Mouse (Mus musculus): ENCODE data around the gene Meis3. TPM values are rescaled to one million over a fixed set of nuclear protein-coding genes. Genes with fewer than 3 reads are reported as not detected.

Gene Meis3
- polyA plus RNA-seq, 1 experiment = 83.7 TPM

- DNase-seq (ENCODE audit: extremely low spot score in 1 of 2, low spot score in 1 of 2) = no peak
Observed at GRCm38 (mm10) chr7:16156105-16156714, 18.7 kb upstream of the Meis3 start.

GRCm38 (mm10) chr7:16158735-16159134, 16.2 kb upstream of the Meis3 start:
- no peak for DNase-seq (ENCODE audit: extremely low spot score in 1 of 2, low spot score in 1 of 2)

- no peak for DNase-seq (ENCODE audit: extremely low spot score in 1 of 2, low spot score in 1 of 2)
Observed at GRCm38 (mm10) chr7:16160702-16161101, 14.2 kb upstream of the Meis3 start.

GRCm38 (mm10) chr7:16161302-16161701, 13.6 kb upstream of the Meis3 start:
- DNase-seq (ENCODE audit: extremely low spot score in 1 of 2, low spot score in 1 of 2) = no peak

- no peak for DNase-seq (ENCODE audit: extremely low spot score in 1 of 2, low spot score in 1 of 2)
Observed at GRCm38 (mm10) chr7:16162036-16162435, 12.9 kb upstream of the Meis3 start.

GRCm38 (mm10) chr7:16172141-16172581, 2.7 kb upstream of the Meis3 start:
- DNase-seq (ENCODE audit: extremely low spot score in 1 of 2, low spot score in 1 of 2) = no peak

GRCm38 (mm10) chr7:16172586-16173140, 2.2 kb upstream of the Meis3 start:
- DNase-seq (ENCODE audit: extremely low spot score in 1 of 2, low spot score in 1 of 2) = no peak

- no peak for DNase-seq (ENCODE audit: extremely low spot score in 1 of 2, low spot score in 1 of 2)
Observed at GRCm38 (mm10) chr7:16173146-16173545, 1.7 kb upstream of the Meis3 start.

- no peak for DNase-seq (ENCODE audit: extremely low spot score in 1 of 2, low spot score in 1 of 2)
Observed at GRCm38 (mm10) chr7:16175542-16175931, 647 bp downstream of the Meis3 start.

- DNase-seq (ENCODE audit: extremely low spot score in 1 of 2, low spot score in 1 of 2) = no peak
Observed at GRCm38 (mm10) chr7:16178114-16178513, 3.2 kb downstream of the Meis3 start.

GRCm38 (mm10) chr7:16183663-16184062, 8.8 kb downstream of the Meis3 start:
- no peak for DNase-seq (ENCODE audit: extremely low spot score in 1 of 2, low spot score in 1 of 2)

GRCm38 (mm10) chr7:16187494-16187893, 12.6 kb downstream of the Meis3 start:
- DNase-seq (ENCODE audit: extremely low spot score in 1 of 2, low spot score in 1 of 2) = no peak

GRCm38 (mm10) chr7:16192315-16192714, 17.4 kb downstream of the Meis3 start:
- peak; percentile 53 to 93 for DNase-seq (ENCODE audit: extremely low spot score in 1 of 2, low spot score in 1 of 2)

- no peak for DNase-seq (ENCODE audit: extremely low spot score in 1 of 2, low spot score in 1 of 2)
Observed at GRCm38 (mm10) chr7:16193702-16194101, 18.8 kb downstream of the Meis3 start.

GRCm38 (mm10) chr7:16196616-16197015, 21.7 kb downstream of the Meis3 start:
- no peak for DNase-seq (ENCODE audit: extremely low spot score in 1 of 2, low spot score in 1 of 2)

- no peak for DNase-seq (ENCODE audit: extremely low spot score in 1 of 2, low spot score in 1 of 2)
Observed at GRCm38 (mm10) chr7:16197166-16197565, 22.3 kb downstream of the Meis3 start.

- no peak for DNase-seq (ENCODE audit: extremely low spot score in 1 of 2, low spot score in 1 of 2)
Observed at GRCm38 (mm10) chr7:16198540-16198939, 23.6 kb downstream of the Meis3 start.

GRCm38 (mm10) chr7:16201136-16201535, 26.2 kb downstream of the Meis3 start:
- no peak for DNase-seq (ENCODE audit: extremely low spot score in 1 of 2, low spot score in 1 of 2)

GRCm38 (mm10) chr7:16202756-16203504, 28.0 kb downstream of the Meis3 start:
- DNase-seq (ENCODE audit: extremely low spot score in 1 of 2, low spot score in 1 of 2) = no peak

GRCm38 (mm10) chr7:16203505-16203903, 28.6 kb downstream of the Meis3 start:
- no peak for DNase-seq (ENCODE audit: extremely low spot score in 1 of 2, low spot score in 1 of 2)

- no peak for DNase-seq (ENCODE audit: extremely low spot score in 1 of 2, low spot score in 1 of 2)
Observed at GRCm38 (mm10) chr7:16204791-16205190, 29.9 kb downstream of the Meis3 start.

GRCm38 (mm10) chr7:16207076-16207475, 32.2 kb downstream of the Meis3 start:
- peak in 1 of 2 experiments; percentile 6 for DNase-seq (ENCODE audit: extremely low spot score in 1 of 2, low spot score in 1 of 2)
